Mouse (Mus musculus): ENCODE measurements around the gene Ankrd11.

Ankrd11 gene

DNA sequence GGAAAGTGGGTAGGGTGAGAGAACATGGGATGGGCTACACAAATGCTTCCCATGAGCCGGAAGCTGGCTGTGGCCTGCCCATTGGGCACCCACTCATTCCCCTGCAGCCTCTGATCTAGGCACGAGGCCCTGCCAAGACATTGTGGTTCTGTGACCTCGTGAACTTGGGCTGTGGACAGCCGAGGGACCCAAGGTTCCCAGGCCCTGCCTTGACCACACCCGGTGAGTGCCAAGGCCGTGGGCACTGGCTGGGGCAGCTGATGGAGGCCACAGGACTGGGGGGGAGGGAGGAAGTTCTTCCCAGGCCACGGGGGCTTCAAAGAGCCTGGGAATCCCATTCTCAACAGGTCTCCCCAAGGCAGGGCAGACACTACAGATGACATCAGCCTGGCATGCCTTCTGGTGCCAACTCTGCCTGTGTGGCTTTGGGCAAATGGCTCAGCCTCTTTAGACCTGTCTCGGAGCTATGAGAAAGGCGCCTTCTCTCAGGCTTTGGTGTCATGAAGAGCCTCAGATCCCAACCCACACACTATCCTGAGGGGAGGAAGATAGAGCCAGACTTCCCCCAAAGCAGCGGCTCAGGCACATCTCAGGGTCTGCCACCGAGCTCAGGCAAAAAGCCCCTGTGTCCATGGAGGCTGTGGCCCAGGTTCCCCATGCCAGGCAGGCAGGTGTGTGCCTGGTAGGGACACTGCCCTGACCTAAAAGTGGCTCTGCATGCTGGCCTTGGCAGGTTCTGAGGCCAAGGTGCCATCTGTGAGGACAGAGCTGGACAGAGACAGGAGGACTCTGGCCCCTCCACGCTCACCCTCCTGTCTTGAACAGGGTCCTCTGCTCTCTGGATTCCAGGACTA is 190.2 kb downstream of the Ankrd11 start:
- in situ Hi-C loops (cut with MboI, MseI), result loop anchor here (10.0 kb wide), 1 partner anchor 817 kb away; no protein-coding TSS in a partner anchor

- in situ Hi-C loops (cut with MboI, MseI), result loop anchor here (10.0 kb wide), 1 partner anchor 816 kb away; no protein-coding TSS in a partner anchor
Measured at GRCm38 (mm10) chr8:122850641-122851240, 191.3 kb downstream of the Ankrd11 start.

DNA sequence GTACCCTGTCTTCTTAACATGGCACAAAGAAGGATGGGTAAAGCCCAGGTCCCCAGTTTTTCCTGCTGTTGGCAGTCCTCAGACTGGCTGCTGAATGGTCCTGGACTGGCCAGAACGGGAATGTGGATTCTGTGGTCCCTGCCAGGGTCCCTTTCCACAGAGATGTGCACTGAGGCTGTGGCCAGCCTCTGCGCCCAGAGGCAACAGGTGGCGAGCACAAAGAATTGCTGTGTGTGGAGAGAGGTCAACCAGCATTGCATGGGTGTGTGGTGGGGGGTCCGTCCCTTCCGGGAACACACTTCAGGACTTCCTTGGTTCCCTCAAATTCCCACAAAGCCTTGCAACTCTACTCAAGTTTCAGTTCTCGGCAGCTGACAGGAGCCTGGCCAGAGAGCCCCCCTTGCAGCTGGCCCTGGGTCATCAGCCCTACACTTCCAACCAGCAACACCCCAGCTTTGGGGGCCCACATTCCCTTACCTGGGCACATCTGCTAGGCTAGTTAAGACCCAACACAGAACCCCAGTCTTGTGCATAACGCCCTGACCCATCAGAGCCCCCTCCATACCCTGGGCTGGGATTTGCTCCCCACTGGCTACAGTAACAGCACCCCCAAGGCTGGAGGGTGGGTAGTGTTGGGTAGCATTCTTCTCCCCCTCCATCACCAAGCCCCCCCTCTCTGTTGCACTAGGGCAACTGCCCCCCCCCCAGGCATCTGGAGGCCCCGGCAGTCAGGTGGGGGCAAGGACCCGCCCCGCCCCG is 192.7 kb downstream of the Ankrd11 start:
- in situ Hi-C loops (cut with MboI, MseI), result no loop called here

DNA sequence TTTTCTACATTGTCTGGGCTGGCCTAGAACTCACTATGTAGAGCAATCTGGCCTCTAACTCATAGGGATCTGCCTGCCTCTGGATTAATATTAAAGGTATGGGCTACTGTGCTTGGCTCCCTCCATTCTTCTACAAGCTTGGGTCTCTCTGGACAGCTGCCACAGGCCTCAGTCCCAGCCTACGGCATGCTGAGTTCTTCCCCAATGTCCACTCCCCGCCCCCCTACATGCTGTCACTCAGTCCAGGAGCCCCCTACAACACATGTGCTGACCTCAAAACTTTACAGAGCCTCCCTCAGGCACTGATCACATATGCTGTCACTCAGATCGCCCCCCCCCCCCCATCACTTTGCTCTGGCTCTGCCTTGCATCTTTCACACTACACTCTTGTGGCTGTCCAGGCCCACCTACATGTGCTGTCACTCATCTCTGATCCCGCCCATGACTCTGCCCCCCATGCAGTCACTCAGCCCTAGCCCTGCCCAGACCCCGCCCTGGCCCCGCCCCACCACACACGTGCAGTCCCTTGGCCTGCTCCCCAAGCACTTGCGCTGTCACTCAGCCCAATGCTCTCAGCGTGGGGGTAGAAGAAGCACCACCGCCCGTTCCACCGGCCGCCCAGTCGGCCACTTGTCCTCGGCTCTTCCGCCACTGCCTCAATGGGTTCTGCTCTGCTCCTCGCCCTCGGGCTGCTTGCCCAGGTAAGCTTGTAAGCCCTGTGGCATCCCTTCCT is 194.1 kb downstream of the Ankrd11 start, which contains the start of gene Cdh15:
Cdh15 (plus strand) TSS at position 138 of the 733 bp plus-strand sequence.
- in situ Hi-C loops (cut with MboI, MseI), result no loop called here

GRCm38 (mm10) chr8:122845662-122846061 is 196.4 kb downstream of the Ankrd11 start:
- in situ Hi-C loops (cut with MboI, MseI), result no loop called here

- in situ Hi-C loops (cut with MboI, MseI), result no loop called here
Measured at GRCm38 (mm10) chr8:122844161-122844560, 197.9 kb downstream of the Ankrd11 start.

DNA sequence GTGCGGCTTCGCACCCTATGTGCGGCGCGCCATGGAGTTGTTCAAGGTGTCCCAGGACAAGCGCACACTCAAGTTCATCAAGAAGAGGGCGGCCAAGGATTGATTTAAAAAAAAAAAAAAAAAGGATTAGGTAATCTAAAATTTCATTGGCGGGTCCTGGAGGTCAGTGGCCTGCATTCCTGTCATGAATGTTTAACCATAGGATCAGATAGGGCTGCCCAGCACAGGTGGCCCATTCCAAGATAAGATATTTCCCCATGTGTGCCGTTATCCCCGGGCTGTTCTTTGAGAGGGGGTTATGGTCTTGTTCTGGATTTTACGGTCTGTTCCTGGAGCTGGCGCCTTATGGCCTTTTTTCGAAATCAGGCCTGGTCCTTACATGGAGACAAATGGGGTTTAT is 205.4 kb downstream of the Ankrd11 start:
- in situ Hi-C loops (cut with MboI, MseI), result no loop called here

- in situ Hi-C loops (cut with MboI, MseI), result no loop called here
Measured at GRCm38 (mm10) chr8:122836199-122836598, 205.9 kb downstream of the Ankrd11 start.

DNA sequence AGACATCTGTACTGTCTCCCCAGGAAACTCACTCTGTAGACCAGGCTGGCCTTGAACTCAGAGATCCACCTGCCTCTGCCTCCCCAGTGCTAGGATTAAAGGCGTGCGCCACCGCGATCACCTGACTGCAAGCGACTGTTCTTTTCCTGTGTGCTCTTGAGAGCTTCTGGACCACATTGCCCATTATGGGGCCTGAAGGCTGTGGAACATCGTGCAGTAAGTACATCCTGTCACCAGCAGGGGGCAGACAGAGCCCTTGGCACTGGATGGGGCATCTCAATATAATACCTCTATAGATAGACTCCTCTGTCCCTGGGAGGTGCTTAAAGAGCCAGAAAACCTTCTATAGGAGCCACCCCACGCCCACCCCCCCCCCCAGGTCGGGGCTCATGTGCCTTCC is 207.1 kb downstream of the Ankrd11 start:
- in situ Hi-C loops (cut with MboI, MseI), result no loop called here

- in situ Hi-C loops (cut with MboI, MseI), result no loop called here
Measured at GRCm38 (mm10) chr8:122834416-122834815, 207.7 kb downstream of the Ankrd11 start.

All from regulatory T cell (primary cell).